Mouse (Mus musculus) megakaryocyte, embryonic 14.5 days (primary cell): ENCODE measurements around the gene Wnt3a.

Source experiments
- FLI1 ChIP-seq: IDR thresholded peaks from 2 replicates; pipeline ENCODE4 v1.6.1; 2012; ENCODE audit warnings: low read length, inconsistent platforms, mixed read lengths
- GATA1 ChIP-seq: IDR thresholded peaks from 3 replicates; pipeline ENCODE4 v1.6.1; 2012; ENCODE audit warnings: mixed read lengths, low read length, inconsistent platforms, borderline replicate concordance

DNA sequence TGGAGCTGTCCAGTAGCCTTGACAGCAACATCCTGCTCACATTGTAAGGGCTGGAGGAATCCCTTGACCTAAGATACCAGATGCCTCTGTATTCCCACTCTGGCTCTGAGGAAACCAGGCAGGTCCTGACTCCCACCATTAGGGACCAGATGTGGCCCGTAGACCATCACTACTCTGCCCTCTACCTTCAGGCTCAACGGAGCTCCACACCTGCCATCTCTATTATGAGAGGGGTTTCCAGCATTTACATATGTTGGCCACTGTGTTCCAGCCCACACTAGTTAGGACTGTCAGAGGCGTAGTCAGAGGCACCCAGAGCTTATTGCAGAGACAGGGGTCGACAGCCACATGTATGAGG, 51.1 kb downstream of the Wnt3a start:
- TF ChIP-seq GATA1 (no peak), FLI1 (no peak)
